Mouse (Mus musculus) embryonic facial prominence, embryonic 13.5 days (tissue): Measurements from ENCODE around the gene Shank1. TPM values are rescaled to one million over a fixed set of nuclear protein-coding genes. Genes with fewer than 3 reads are reported as not detected.

Experiments
- ATAC-seq: fragments of 200-750 bp; cut with Nextera tagmentation; 2 replicates; pipeline ENCODE4 v1.8.0; 2017; ENCODE audit warnings: low read depth; ENCODE audit not compliant: insufficient number of reproducible peaks, insufficient read depth, low FRiP score, low TSS enrichment
- H3K27ac ChIP-seq: fragments of 300-500 bp; sonication (generic); 2 replicates; pipeline ENCODE4 v1.5.1; 2015; ENCODE audit warnings: moderate library complexity, mild to moderate bottlenecking, inconsistent platforms
- H3K27me3 ChIP-seq: fragments of 300-500 bp; sonication (generic); 2 replicates; pipeline ENCODE4 v1.6.1; 2015; ENCODE audit warnings: mild to moderate bottlenecking, inconsistent platforms
- H3K36me3 ChIP-seq: fragments of 300-500 bp; sonication (generic); 2 replicates; pipeline ENCODE4 v1.6.1; 2015; ENCODE audit warnings: mild to moderate bottlenecking, inconsistent platforms
- H3K4me1 ChIP-seq: fragments of 300-500 bp; sonication (generic); 2 replicates; pipeline ENCODE4 v1.6.1; 2015; ENCODE audit warnings: inconsistent platforms
- H3K4me2 ChIP-seq: fragments of 300-500 bp; sonication (generic); 2 replicates; pipeline ENCODE4 v1.6.1; 2015; ENCODE audit warnings: moderate library complexity, mild to moderate bottlenecking, inconsistent platforms
- H3K4me3 ChIP-seq: fragments of 300-500 bp; sonication (generic); 2 replicates; pipeline ENCODE4 v1.5.1; 2015; ENCODE audit warnings: mild to moderate bottlenecking, inconsistent platforms
- H3K9ac ChIP-seq: fragments of 300-500 bp; sonication (generic); 2 replicates; pipeline ENCODE4 v1.6.1; 2015; ENCODE audit warnings: mild to moderate bottlenecking, inconsistent platforms
- H3K9me3 ChIP-seq: fragments of 300-500 bp; sonication (generic); 2 replicates; pipeline ENCODE4 v1.6.1; 2016; ENCODE audit warnings: inconsistent platforms
- WGBS: fragments of 180-500 bp; shearing (Covaris S2); methylation state at CpG from one replicate; pipeline ENCODE4 v1.1.7; 2015; ENCODE audit warnings: mixed read lengths; 5-methylcytosine and 5-hydroxymethylcytosine counted together
- polyA plus RNA-seq: library from polyadenylated mRNA; unstranded; fragments of >200 nt; fragmentation: Nextera tagmentation; extraction: Ambion mirVana; gene quantifications from 2 replicates; pipeline ENCODE4 v1.2.1, GENCODE M21; 2015

The Shank1 gene
- polyA plus RNA-seq, 1 experiment from 2014 or later = 5.5 TPM

DNA sequence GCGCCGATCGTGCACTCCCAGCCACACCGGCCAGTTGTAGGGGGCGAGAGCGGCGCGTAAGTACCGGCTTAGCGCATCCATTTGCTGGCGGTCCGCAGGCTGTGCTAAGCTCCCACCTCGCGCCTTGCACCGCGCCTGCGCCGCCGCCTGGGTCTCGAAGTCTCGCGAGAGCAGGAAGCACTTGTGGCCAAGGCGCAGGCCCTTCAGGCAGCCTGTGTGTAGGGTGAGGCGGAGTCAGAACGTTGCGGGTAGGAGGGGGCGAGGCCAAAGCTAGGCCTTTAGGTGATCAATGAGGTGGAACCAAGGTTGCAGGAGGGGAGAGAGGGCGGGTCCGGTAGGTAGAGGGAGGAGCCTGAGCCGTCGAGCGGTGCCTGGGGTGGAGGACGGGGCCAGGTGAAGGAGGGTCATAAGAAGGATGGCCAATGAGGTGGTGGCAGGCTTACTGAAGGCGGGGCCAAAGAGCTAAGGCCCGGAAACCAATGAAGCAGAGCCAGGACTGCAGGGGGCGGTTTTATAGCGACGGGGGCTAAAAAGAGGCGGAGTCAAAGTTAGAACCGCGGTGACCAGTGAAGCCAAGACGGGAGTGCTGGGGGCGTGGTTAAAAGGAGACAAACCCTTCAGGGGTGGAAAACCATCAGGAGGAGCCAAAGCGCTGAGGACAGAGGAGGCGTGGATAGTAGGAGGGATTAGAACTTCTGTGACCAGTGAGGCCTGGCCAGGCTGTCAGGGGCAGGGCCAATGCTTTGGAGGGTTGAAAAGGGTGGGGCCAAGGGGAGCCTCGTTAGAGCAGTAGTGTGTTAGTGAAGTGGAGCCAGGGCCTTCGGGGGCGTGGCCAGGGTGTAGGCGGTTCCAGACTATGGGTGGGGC lies 5.0 kb upstream of the Shank1 start:
- Histone ChIP-seq H3K9me3 (no peaks in the 10 kb centered on the region), H3K9ac (peak overlapping the region; percentile 96), H3K27me3 (peaks cover 11% of the 10 kb centered on the region), H3K36me3 (no peaks in the 10 kb centered on the region; the same call in 1 of the 2 replicates), H3K27ac (peak overlapping the region; percentile 94), H3K4me1 (peaks cover 41% of the 10 kb centered on the region), H3K4me3 (peak overlapping the region; percentile 73), H3K4me2 (peak overlapping the region; percentile 77)
- WGBS = under 1% methylated on average over 49 of the region's 49 CpGs
- peak; percentile 93 for ATAC-seq

DNA sequence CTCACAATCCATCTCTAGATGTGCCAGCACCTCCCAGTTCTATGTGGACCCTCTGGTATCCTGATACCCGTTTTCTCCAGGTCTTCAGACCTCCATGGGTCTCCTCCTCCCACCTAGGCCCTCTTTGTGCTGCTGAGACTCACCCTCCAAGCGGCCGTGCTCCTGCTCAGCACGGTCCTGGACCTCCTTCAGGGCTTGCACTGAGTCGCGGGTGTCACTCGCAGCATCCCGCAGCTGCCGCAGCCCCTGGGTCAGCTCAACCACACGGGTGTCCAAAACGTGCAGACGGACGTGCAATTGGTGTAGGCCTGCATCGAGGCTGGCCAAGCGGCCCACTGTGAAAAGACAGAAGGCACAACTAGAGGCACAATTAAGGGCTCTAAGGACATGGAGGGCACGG lies 4.4 kb upstream of the Shank1 start:
- no peaks in the 10 kb centered on the region; the same call in 1 of the 2 replicates for H3K36me3 ChIP-seq
- ATAC-seq = peak; percentile 3; the same call in 1 of the 2 replicates
- peak overlapping the region; percentile 91 for H3K27ac ChIP-seq
- H3K9ac ChIP-seq = peak overlapping the region; percentile 53
- WGBS = 10% methylated on average over 16 of the region's 16 CpGs
- peak overlapping the region; percentile 73 for H3K4me3 ChIP-seq
- H3K4me2 ChIP-seq = peak overlapping the region; percentile 77
- H3K27me3 ChIP-seq = peaks cover 16% of the 10 kb centered on the region
- no peaks in the 10 kb centered on the region for H3K9me3 ChIP-seq
- peaks cover 46% of the 10 kb centered on the region for H3K4me1 ChIP-seq

DNA sequence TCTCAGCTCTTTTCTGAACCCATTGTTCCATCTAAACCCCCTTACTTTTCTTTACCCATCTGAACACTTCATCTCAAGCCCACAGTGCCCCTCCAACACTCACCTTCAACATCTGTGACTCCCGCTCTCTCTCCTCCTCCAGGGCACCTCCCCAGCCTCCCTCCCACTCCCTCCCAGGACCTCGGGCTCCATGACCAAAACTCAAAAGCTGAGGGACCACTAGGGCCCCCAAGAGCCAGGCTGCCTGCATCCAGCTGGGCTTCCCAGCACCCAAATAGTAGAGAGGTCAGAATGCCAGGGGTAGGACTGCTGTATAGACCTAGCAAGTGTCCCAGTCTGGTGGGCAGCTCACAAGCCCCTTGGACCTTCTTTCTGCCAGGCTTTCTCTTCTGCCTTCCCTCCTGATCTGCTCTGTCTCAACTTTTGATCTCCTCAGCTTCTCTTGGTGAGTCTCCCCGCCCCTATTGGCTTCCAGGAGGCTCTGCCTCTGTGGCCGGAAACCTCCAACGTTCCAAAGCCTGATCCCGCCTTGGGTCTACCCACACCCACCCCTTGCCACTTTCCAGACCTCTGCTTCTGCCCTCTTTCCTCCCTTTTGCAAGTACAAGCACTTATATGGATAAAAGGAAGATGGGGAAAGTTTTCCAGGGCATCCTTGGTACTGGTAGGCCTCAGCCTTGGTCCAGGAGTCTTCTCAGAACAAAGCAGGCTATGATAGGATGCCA lies 3.4 kb upstream of the Shank1 start, which contains the start of gene Clec11a:
Gene Clec11a (minus strand): TSS at position 387 of the 725 bp plus-strand sequence.
- Histone ChIP-seq H3K36me3 (no peaks in the 10 kb centered on the region; the same call in 1 of the 2 replicates), H3K27me3 (peaks cover 24% of the 10 kb centered on the region), H3K4me1 (peaks cover 56% of the 10 kb centered on the region), H3K9me3 (no peaks in the 10 kb centered on the region), H3K4me3 (peak within 1 kb of the TSS; percentile 73), H3K9ac (peak within 1 kb of the TSS; percentile 53), H3K4me2 (peak within 1 kb of the TSS; percentile 77), H3K27ac (peak within 1 kb of the TSS; percentile 91)
- ATAC-seq = no peak
- 48% methylated on average over 6 of the region's 6 CpGs for WGBS

DNA sequence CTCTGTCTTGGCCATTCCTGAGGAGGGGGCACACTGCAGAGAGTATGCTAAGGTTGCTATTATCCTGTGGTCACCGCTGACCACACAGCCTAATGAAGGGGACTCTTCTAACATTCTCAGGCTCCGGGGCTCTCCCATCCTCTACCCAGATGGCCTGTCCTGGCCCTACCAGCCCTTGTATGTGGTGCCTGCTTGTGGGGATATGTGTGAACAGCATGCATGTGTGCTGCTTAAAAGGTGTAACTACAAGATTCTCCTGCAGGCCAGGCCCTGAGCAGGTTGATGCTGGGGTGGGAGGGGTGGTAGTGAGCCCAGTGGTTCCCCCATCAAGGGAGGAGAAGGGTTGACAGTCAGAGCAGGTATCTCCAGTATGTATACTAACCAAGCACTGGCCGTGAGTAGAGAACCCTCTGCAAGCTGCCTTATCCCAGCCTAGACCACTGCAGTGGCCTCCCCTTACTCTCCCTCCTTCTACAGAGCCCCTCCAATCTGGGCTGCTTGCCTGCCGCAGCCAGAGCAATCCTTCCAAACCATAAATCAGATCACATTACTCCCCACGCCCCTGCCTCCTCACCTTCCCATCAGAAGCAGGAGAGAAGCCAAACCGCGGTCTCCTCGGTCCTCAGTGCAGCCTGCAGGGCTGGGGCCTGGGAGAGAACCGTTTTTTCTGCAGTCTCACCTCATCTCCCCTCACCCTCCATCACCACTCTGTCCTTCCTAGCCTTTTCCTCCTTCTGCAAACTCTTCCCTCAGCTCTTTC lies 2.6 kb upstream of the Shank1 start:
- peaks cover 56% of the 10 kb centered on the region for H3K4me1 ChIP-seq
- ATAC-seq = no peak
- 0 out of 2 replicates have a peak overlapping the region, but pooled peaks have one; percentile 1 for H3K4me3 ChIP-seq
- 26% methylated on average over 9 of the region's 9 CpGs for WGBS
- H3K9ac ChIP-seq = peak overlapping the region; percentile 22; the same call in 1 of the 2 replicates
- peak overlapping the region; percentile 77 for H3K4me2 ChIP-seq
- H3K27me3 ChIP-seq = peaks cover 32% of the 10 kb centered on the region
- no peaks in the 10 kb centered on the region for H3K9me3 ChIP-seq
- no peaks in the 10 kb centered on the region; the same call in 1 of the 2 replicates for H3K36me3 ChIP-seq
- H3K27ac ChIP-seq = peak overlapping the region; percentile 91

DNA sequence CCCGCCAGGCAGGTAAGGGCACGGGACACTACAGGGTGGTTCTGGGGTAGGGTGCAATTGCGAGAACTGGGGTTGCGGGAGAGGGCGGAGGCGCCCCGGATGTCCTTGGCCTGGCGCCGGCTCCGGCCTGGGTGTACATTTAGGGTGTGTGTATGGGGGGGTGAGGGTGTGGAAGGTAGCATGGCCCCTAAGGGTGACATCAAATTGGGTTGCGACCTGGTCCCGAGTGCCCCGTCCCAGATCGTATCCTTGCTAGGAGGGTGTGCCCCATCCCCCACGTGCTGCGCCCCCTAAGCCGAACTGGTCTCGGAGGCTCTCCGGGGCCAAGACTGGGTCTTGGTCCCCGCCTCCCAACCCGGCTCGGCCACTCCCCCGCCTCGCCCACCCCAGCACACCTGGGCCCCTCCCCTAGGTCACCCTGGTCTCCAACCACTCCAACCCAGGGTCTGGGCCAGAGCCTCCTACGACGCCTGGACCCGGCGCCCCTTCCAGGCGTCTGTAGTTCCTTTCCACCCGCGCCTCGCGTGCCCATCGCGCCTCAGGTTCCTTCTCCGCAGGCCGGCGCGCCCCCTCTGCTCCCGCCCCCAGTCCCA lies 328 bp downstream of the Shank1 start:
- Histone ChIP-seq H3K4me1 (peaks cover 46% of the 10 kb centered on the region), H3K9me3 (no peaks in the 10 kb centered on the region), H3K36me3 (peaks cover 17% of the 10 kb centered on the region), H3K27ac (no peak overlapping the region), H3K9ac (peak overlapping the region; percentile 71), H3K4me2 (peak overlapping the region; percentile 96), H3K27me3 (peaks cover 42% of the 10 kb centered on the region), H3K4me3 (peak overlapping the region; percentile 54)
- under 1% methylated on average over 37 of the region's 40 CpGs for WGBS
- no peak for ATAC-seq

DNA sequence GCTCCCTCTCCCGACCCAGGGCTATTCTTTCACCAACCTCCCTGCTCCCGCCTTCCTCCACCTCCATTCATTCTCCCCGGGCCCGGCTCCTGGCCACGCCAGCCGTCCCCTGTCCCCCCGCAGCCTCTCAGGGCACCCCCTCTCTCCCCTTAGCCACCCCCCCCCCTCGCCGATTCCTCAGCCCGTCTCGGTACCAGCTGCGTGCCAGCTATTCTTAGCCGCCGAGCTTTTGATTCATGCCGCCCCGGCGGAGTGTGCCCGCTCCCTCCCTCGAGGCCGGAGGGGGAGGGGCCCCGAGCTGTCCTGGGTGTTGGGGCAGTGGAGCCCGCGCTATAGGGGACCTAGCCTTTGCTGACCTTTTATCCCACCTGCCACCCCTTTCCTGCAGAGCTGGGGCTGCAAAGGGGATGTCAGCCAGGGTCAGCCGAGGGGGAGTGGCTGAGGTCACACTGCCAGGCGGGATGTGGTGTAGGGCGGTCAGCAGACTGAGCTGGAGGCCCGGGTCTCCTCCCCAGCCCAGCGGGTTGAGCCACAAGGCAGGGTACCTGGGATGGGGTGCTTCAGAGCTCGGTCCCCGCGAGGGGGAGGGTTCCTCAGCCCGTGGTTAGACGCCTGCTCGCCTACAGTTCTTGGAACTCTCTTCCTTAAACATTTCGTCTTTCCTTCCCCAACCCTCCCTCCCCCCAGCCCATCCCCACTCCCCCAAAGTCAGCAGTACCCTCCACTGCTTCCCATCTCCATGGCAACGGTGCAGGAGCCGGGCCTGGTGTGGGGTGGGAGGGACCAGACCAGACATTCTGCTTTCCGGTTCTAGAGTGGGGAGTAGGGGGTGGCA lies 1.0 kb downstream of the Shank1 start:
- Histone ChIP-seq H3K36me3 (peaks cover 19% of the 10 kb centered on the region), H3K4me2 (peak overlapping the region; percentile 96), H3K4me1 (peaks cover 39% of the 10 kb centered on the region), H3K27ac (no peak overlapping the region), H3K27me3 (peaks cover 42% of the 10 kb centered on the region), H3K9me3 (no peaks in the 10 kb centered on the region), H3K9ac (peak overlapping the region; percentile 71), H3K4me3 (peak overlapping the region; percentile 54)
- no peak for ATAC-seq
- under 1% methylated on average over 38 of the region's 38 CpGs for WGBS

DNA sequence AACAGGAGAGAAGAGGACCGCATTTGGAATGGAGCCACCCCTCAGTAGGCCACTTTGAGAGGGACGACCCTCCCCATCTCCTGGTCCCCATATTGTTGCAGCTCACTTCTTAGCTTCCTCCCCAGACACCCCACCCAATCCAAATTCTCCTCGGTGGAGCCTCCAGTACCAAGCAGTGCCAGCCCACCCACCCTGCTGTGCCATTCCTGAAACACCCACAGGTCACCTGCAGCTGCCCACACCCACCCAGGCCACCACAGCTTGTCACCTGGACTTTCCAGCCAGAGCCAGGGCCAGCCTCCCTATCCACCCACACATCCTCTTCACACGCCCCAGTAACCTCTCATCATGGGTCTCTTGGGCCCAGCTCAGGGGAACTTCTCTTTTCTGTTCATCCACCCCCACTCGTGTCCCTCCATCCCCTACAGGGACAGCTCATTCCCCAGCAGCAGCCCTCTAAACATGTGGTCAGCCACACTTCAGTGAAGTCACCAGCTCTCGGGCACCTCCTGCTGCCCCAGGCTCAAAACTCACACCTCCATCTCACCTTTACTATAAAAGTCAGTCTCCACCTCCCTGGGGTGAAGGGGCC lies 1.8 kb downstream of the Shank1 start:
- Histone ChIP-seq H3K36me3 (peaks cover 22% of the 10 kb centered on the region), H3K4me2 (peak overlapping the region; percentile 96), H3K27me3 (peaks cover 44% of the 10 kb centered on the region), H3K4me3 (peak overlapping the region; percentile 54), H3K4me1 (peaks cover 32% of the 10 kb centered on the region), H3K9ac (no peak overlapping the region), H3K27ac (no peak overlapping the region), H3K9me3 (no peaks in the 10 kb centered on the region)
- no peak for ATAC-seq
- 18% methylated on average over 6 of the region's 6 CpGs for WGBS

DNA sequence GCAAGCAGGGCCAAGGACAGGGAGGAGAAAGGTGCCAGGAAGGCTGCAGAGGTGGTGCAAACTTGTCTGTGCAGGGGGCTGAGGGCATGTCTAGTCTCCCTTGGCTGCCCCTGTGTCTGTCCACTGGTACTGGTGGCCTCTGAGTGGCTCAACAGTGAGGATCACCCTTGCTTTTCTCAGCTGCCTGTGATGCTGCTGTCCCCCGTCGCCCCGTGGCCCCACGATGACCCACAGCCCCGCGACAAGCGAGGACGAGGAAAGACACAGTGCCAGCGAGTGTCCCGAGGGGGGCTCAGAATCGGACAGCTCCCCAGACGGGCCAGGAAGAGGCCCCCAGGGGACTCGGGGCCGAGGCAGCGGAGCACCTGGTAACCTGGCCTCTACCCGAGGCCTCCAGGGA lies 2.4 kb downstream of the Shank1 start:
- H3K9ac ChIP-seq = no peak overlapping the region
- H3K4me3 ChIP-seq = no peak overlapping the region
- no peak overlapping the region for H3K27ac ChIP-seq
- H3K36me3 ChIP-seq = peaks cover 22% of the 10 kb centered on the region
- no peak overlapping the region for H3K4me2 ChIP-seq
- H3K27me3 ChIP-seq = peaks cover 44% of the 10 kb centered on the region
- H3K4me1 ChIP-seq = peaks cover 25% of the 10 kb centered on the region
- no peak for ATAC-seq
- no peaks in the 10 kb centered on the region for H3K9me3 ChIP-seq
- WGBS = 45% methylated on average over 13 of the region's 16 CpGs

DNA sequence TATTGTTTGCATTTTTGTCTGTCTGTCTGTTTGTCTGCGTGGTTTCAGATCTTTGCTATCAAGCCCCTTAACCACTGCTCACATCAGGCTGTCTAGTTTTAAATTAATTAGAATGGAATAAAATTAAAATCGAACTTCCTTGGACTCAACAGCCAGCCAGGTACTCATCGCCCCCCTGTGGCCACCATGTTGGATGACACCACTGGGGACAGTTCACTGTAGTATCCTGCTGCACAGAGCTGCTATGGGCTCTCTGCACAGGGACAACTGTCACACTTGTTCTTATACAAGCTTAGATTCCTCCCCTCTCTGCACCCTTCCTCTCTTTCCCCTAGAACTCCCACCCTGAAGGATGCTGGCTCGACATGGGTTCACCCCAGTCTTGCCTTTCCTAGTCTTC lies 7.9 kb downstream of the Shank1 start:
- H3K9ac ChIP-seq = no peak overlapping the region
- H3K9me3 ChIP-seq = no peaks in the 10 kb centered on the region
- peaks cover 11% of the 10 kb centered on the region for H3K27me3 ChIP-seq
- H3K4me2 ChIP-seq = no peak overlapping the region
- H3K36me3 ChIP-seq = peaks cover 40% of the 10 kb centered on the region
- H3K4me3 ChIP-seq = no peak overlapping the region
- no peak overlapping the region for H3K27ac ChIP-seq
- WGBS = 33% methylated on average over 4 of the region's 4 CpGs
- H3K4me1 ChIP-seq = no peaks in the 10 kb centered on the region
- ATAC-seq = no peak

DNA sequence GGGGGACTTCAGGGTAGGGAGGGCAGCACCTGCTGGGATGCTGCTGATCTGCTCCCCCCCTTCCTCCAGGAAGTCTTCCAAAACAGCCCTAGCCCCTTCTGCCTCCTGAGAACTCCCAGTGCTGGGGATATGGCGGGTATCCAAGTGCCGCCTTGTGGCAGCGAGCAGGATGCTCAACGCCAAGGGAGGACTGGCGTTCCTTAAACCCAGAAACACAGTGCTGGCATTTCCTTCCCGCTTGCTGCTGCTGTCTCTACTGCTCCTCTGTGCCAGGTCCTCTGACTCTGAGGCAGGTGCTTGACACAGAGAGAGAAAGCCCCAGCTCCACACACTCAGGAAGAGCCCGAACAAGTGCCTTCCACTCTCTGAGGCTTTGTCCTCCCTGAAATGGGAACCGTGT lies 10.8 kb downstream of the Shank1 start:
- no peaks in the 10 kb centered on the region for H3K4me1 ChIP-seq
- 55% methylated on average over 8 of the region's 8 CpGs for WGBS
- H3K36me3 ChIP-seq = peaks cover 28% of the 10 kb centered on the region
- H3K9ac ChIP-seq = no peak overlapping the region
- peaks cover 13% of the 10 kb centered on the region for H3K27me3 ChIP-seq
- H3K4me2 ChIP-seq = no peak overlapping the region
- H3K27ac ChIP-seq = no peak overlapping the region
- H3K4me3 ChIP-seq = no peak overlapping the region
- H3K9me3 ChIP-seq = no peaks in the 10 kb centered on the region
- no peak for ATAC-seq
